Mouse (Mus musculus) embryonic facial prominence, embryonic 15.5 days (tissue): ENCODE results near the gene Atp7a. TPM values are rescaled to one million over a fixed set of nuclear protein-coding genes. Genes with fewer than 3 reads are reported as not detected.
A peak's percentile ranks its signal among the peaks of the same experiment; 100 is the strongest.
"Not testable (repeated sequence)": the region's sequence is repeated elsewhere in the genome, so short reads cannot be mapped to it uniquely, and the experiment has no call there.

Source experiments
- ATAC-seq: fragments of 200-750 bp; cut with Nextera tagmentation; 2 replicates; pipeline ENCODE4 v1.8.0; 2017; ENCODE audit warnings: low read depth, moderate TSS enrichment; ENCODE audit not compliant: insufficient number of reproducible peaks, low FRiP score, low TSS enrichment
- H3K27ac ChIP-seq: fragments of 300-500 bp; sonication (generic); replicated peaks from 2 replicates; pipeline ENCODE4 v1.5.1; 2015; ENCODE audit warnings: mild to moderate bottlenecking, inconsistent platforms
- H3K27me3 ChIP-seq: fragments of 300-500 bp; sonication (generic); 2 replicates; pipeline ENCODE4 v1.6.1; 2015; ENCODE audit warnings: inconsistent platforms
- H3K36me3 ChIP-seq: fragments of 300-500 bp; sonication (generic); 2 replicates; pipeline ENCODE4 v1.6.1; 2015; ENCODE audit warnings: mild to moderate bottlenecking, inconsistent platforms
- H3K4me1 ChIP-seq: fragments of 300-500 bp; sonication (generic); 2 replicates; pipeline ENCODE4 v1.6.1; 2015; ENCODE audit warnings: inconsistent platforms
- H3K4me2 ChIP-seq: fragments of 300-500 bp; sonication (generic); replicated peaks from 2 replicates; pipeline ENCODE4 v1.6.1; 2015; ENCODE audit warnings: mild to moderate bottlenecking, inconsistent platforms
- H3K4me3 ChIP-seq: fragments of 300-500 bp; sonication (generic); replicated peaks from 2 replicates; pipeline ENCODE4 v1.5.1; 2015; ENCODE audit warnings: mild to moderate bottlenecking, inconsistent platforms
- H3K9ac ChIP-seq: fragments of 300-500 bp; sonication (generic); 2 replicates; pipeline ENCODE4 v1.6.1; 2015; ENCODE audit warnings: inconsistent platforms
- H3K9me3 ChIP-seq: fragments of 300-500 bp; sonication (generic); replicated peaks from 2 replicates; pipeline ENCODE4 v1.6.1; 2016; ENCODE audit warnings: inconsistent platforms
- WGBS: fragments of 180-500 bp; shearing (Covaris S2); methylation state at CpG from one replicate; pipeline ENCODE4 v1.1.7; 2015; 5-methylcytosine and 5-hydroxymethylcytosine counted together
- polyA plus RNA-seq: library from polyadenylated mRNA; unstranded; fragments of >200 nt; fragmentation: Nextera tagmentation; extraction: Ambion mirVana; gene quantifications from 2 replicates; pipeline ENCODE4 v1.2.1, GENCODE M21; 2015

Gene Atp7a
- polyA plus RNA-seq: 20.4 and 21.2 TPM in 2 replicates

GRCm38 (mm10) chrX:106026418-106027342 lies at the start of gene Atp7a:
Gene Atp7a (plus strand): TSS chrX:106027276.
- Histone ChIP-seq H3K36me3 (no peaks in the 10 kb centered on the region), H3K4me2 (peak within 1 kb of the TSS; percentile 42), H3K4me1 (no peaks in the 10 kb centered on the region), H3K9me3 (no peaks in the 10 kb centered on the region), H3K9ac (peak within 1 kb of the TSS; percentile 55), H3K4me3 (peak within 1 kb of the TSS; percentile 54), H3K27me3 (no peaks in the 10 kb centered on the region), H3K27ac (peak within 1 kb of the TSS; percentile 88)
- 18% methylated on average over 35 of the region's 36 CpGs for WGBS
- ATAC-seq: peak; percentile 97

- H3K36me3 ChIP-seq: no peaks in the 10 kb centered on the region
- H3K9me3 ChIP-seq: no peaks in the 10 kb centered on the region
- H3K4me1 ChIP-seq: no peaks in the 10 kb centered on the region
- H3K4me2 ChIP-seq: no peak overlapping the region
- H3K27ac ChIP-seq: no peak overlapping the region
- ATAC-seq: no peak
- no peak overlapping the region for H3K9ac ChIP-seq
- H3K4me3 ChIP-seq: no peak overlapping the region
- WGBS: 84% methylated on average over 1 of the region's 1 CpGs
- H3K27me3 ChIP-seq: no peaks in the 10 kb centered on the region
These were observed 25.5 kb upstream of the Atp7a start for GRCm38 (mm10) chrX:106001605-106002004.

DNA sequence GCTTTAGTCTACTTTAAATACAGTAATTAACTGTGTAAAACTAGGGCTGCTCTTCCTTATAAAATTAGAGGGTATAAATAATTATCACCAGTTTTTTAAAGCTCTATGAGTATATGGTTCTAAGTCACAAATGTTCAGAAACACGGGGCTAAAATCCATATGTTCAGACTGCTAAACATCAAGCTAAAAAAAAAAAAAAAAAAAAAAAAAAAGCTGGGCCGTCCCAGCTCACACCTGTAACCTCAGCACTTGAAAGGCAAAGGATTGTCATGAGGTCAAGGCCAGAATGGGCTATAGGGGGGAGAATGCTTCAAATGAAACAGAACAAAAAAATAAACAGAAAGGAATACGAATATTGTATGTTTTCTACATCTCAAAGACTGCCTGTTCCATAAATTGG lies 16.3 kb upstream of the Atp7a start:
- Histone ChIP-seq H3K9ac (peak overlapping the region; percentile 35), H3K27ac (no peak overlapping the region), H3K4me2 (peak overlapping the region; percentile 40), H3K4me3 (peak overlapping the region; percentile 62), H3K36me3 (no peaks in the 10 kb centered on the region), H3K9me3 (no peaks in the 10 kb centered on the region), H3K4me1 (peaks cover 5% of the 10 kb centered on the region), H3K27me3 (no peaks in the 10 kb centered on the region)
- WGBS: 9% methylated on average over 3 of the region's 3 CpGs
- ATAC-seq: no peak

- peak within 1 kb of the TSS; percentile 35 for H3K9ac ChIP-seq
- H3K4me3 ChIP-seq: peak within 1 kb of the TSS; percentile 62
- peak within 1 kb of the TSS; percentile 45 for H3K4me2 ChIP-seq
- H3K9me3 ChIP-seq: no peaks in the 10 kb centered on the region
- H3K27me3 ChIP-seq: no peaks in the 10 kb centered on the region
- peaks cover 5% of the 10 kb centered on the region for H3K4me1 ChIP-seq
- no peaks in the 10 kb centered on the region for H3K36me3 ChIP-seq
- 18% methylated on average over 45 of the region's 45 CpGs for WGBS
- H3K27ac ChIP-seq: peak within 1 kb of the TSS; percentile 93
- peak; percentile 98 for ATAC-seq
These were observed 15.5 kb upstream of the Atp7a start, which contains the start of gene Magt1 for GRCm38 (mm10) chrX:106011465-106012159. Gene Magt1 (minus strand): TSS chrX:106011906.

DNA sequence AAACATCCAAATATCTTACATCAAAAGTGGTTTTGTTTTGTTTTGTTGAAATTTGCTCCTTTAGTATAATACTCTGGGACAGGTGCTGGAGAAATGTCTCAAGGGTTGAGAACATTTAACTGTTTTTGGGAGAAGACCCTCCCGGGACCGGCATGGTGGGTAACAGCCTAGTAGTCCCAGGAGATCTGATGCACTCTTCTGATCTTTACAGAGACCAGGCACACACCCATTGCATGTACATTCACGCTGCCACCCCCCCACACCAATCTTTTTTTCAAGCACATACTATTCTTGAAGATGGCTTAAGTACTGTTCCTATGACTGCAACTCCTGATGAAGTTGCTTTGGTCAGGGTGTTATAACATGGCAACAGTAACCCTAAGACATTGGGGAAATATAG lies 14.5 kb upstream of the Atp7a start:
- 72% methylated on average over 3 of the region's 3 CpGs for WGBS
- Histone ChIP-seq H3K4me1 (peaks cover 8% of the 10 kb centered on the region), H3K36me3 (no peaks in the 10 kb centered on the region), H3K4me3 (peak overlapping the region; percentile 29; the same call in 1 of the 2 replicates), H3K9ac (no peak overlapping the region), H3K9me3 (no peaks in the 10 kb centered on the region), H3K27me3 (no peaks in the 10 kb centered on the region), H3K4me2 (peak overlapping the region; percentile 45), H3K27ac (peak overlapping the region; percentile 83)
- ATAC-seq: no peak

GRCm38 (mm10) chrX:106013217-106013616 lies 13.9 kb upstream of the Atp7a start:
- H3K4me3 ChIP-seq: no peak overlapping the region
- no peaks in the 10 kb centered on the region for H3K27me3 ChIP-seq
- H3K4me2 ChIP-seq: no peak overlapping the region
- no peak for ATAC-seq
- peaks cover 8% of the 10 kb centered on the region for H3K4me1 ChIP-seq
- no peak overlapping the region for H3K9ac ChIP-seq
- H3K36me3 ChIP-seq: no peaks in the 10 kb centered on the region
- no peak overlapping the region for H3K27ac ChIP-seq
- 30% methylated on average over 2 of the region's 2 CpGs for WGBS
- H3K9me3 ChIP-seq: no peaks in the 10 kb centered on the region

GRCm38 (mm10) chrX:106014741-106015377 lies 12.2 kb upstream of the Atp7a start:
- ATAC-seq, H3K9me3 ChIP-seq, H3K36me3 ChIP-seq, H3K4me1 ChIP-seq, H3K27ac ChIP-seq, H3K27me3 ChIP-seq, H3K4me3 ChIP-seq, H3K9ac ChIP-seq: not testable (repeated sequence)
- 61% methylated on average over 2 of the region's 2 CpGs for WGBS
- H3K4me2 ChIP-seq: peak overlapping the region; percentile 30; the same call in 1 of the 2 replicates

- Histone ChIP-seq H3K4me3 (peak within 1 kb of the TSS; percentile 60), H3K36me3 (0 out of 2 replicates have a peak, but pooled peaks cover 2% of the 10 kb centered on the region), H3K4me2 (peak within 1 kb of the TSS; percentile 35), H3K4me1 (0 out of 2 replicates have a peak, but pooled peaks cover 3% of the 10 kb centered on the region), H3K9ac (peak within 1 kb of the TSS; percentile 37), H3K27ac (peak within 1 kb of the TSS; percentile 91), H3K27me3 (no peaks in the 10 kb centered on the region), H3K9me3 (no peaks in the 10 kb centered on the region)
- 16% methylated on average over 26 of the region's 26 CpGs for WGBS
- ATAC-seq: no peak
These were observed 11.3 kb upstream of the Atp7a start, which contains the start of gene Cox7b for GRCm38 (mm10) chrX:106015571-106016322. Gene Cox7b (plus strand): TSS chrX:106015700.

- no peak overlapping the region for H3K4me3 ChIP-seq
- H3K9me3 ChIP-seq: no peaks in the 10 kb centered on the region
- H3K27me3 ChIP-seq: no peaks in the 10 kb centered on the region
- WGBS: 73% methylated on average over 3 of the region's 3 CpGs
- no peak overlapping the region for H3K9ac ChIP-seq
- 0 out of 2 replicates have a peak overlapping the region, but pooled peaks have one; percentile 12 for H3K4me2 ChIP-seq
- no peak for ATAC-seq
- 0 out of 2 replicates have a peak, but pooled peaks cover 3% of the 10 kb centered on the region for H3K4me1 ChIP-seq
- no peak overlapping the region for H3K27ac ChIP-seq
- H3K36me3 ChIP-seq: 0 out of 2 replicates have a peak, but pooled peaks cover 2% of the 10 kb centered on the region
These were observed 10.0 kb upstream of the Atp7a start for GRCm38 (mm10) chrX:106017102-106017501.

DNA sequence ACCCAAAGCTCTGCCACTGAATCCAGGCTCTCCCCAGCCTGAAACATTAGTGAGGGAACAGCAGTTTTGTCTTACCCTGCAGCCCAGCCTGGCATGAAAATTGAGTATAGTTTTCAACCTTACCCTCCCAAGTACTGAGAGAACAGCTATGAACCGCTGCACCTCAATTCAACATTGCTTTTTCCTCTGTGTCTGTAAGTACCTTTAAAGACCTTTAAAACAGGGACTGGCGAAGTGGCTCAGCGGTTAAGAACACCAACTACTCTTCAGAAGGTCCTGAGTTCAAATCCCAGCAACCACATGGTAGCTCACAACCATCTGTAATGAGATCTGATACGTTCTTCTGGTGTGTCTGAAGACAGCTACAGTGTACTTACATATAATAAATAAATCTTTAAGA lies 9.6 kb upstream of the Atp7a start:
- H3K27me3 ChIP-seq: no peaks in the 10 kb centered on the region
- no peak overlapping the region for H3K27ac ChIP-seq
- no peak overlapping the region for H3K4me2 ChIP-seq
- 0 out of 2 replicates have a peak, but pooled peaks cover 2% of the 10 kb centered on the region for H3K36me3 ChIP-seq
- H3K4me3 ChIP-seq: no peak overlapping the region
- 0 out of 2 replicates have a peak, but pooled peaks cover 3% of the 10 kb centered on the region for H3K4me1 ChIP-seq
- H3K9me3 ChIP-seq: no peaks in the 10 kb centered on the region
- H3K9ac ChIP-seq: no peak overlapping the region
- 93% methylated on average over 4 of the region's 4 CpGs for WGBS
- ATAC-seq: no peak
